Mouse (Mus musculus) limb, embryonic 12.5 days (tissue): ENCODE data around the gene Naxd. TPM values are rescaled to one million over a fixed set of nuclear protein-coding genes. Genes with fewer than 3 reads are reported as not detected.
"Not testable (repeated sequence)": the region's sequence is repeated elsewhere in the genome, so short reads cannot be mapped to it uniquely, and the experiment has no call there.

Experiments used
- ATAC-seq: fragments of 200-750 bp; cut with Nextera tagmentation; 2 replicates; pipeline ENCODE4 v1.8.0; 2017; ENCODE audit warnings: low read depth, moderate TSS enrichment; ENCODE audit not compliant: insufficient number of reproducible peaks, insufficient read depth, low FRiP score, low TSS enrichment
- H3K27ac ChIP-seq: fragments of 300-500 bp; sonication (generic); 2 replicates; pipeline ENCODE4 v1.5.1; 2016; ENCODE audit warnings: mild to moderate bottlenecking, moderate library complexity
- H3K27me3 ChIP-seq: fragments of 300-500 bp; sonication (generic); 2 replicates; pipeline ENCODE4 v1.6.1; 2016; ENCODE audit warnings: mild to moderate bottlenecking, moderate library complexity
- H3K36me3 ChIP-seq: fragments of 300-500 bp; sonication (generic); 2 replicates; pipeline ENCODE4 v1.6.1; 2016; ENCODE audit warnings: mild to moderate bottlenecking, moderate library complexity
- H3K4me1 ChIP-seq: fragments of 300-500 bp; sonication (generic); replicated peaks from 2 replicates; pipeline ENCODE4 v1.6.1; 2016
- H3K4me2 ChIP-seq: fragments of 300-500 bp; sonication (generic); 2 replicates; pipeline ENCODE4 v1.6.1; 2016; ENCODE audit warnings: mild to moderate bottlenecking, moderate library complexity
- H3K4me3 ChIP-seq: fragments of 300-500 bp; sonication (generic); replicated peaks from 2 replicates; pipeline ENCODE4 v1.5.1; 2016; ENCODE audit warnings: mild to moderate bottlenecking
- H3K9ac ChIP-seq: fragments of 300-500 bp; sonication (generic); replicated peaks from 2 replicates; pipeline ENCODE4 v1.6.1; 2016; ENCODE audit warnings: mild to moderate bottlenecking, moderate library complexity
- H3K9me3 ChIP-seq: fragments of 300-500 bp; sonication (generic); 2 replicates; pipeline ENCODE4 v1.6.1; 2016; ENCODE audit warnings: mild to moderate bottlenecking, moderate library complexity
- WGBS: fragments of 180-500 bp; shearing (Covaris S2); methylation state at CpG from one replicate; pipeline ENCODE4 v1.1.7; 2016; 5-methylcytosine and 5-hydroxymethylcytosine counted together
- polyA plus RNA-seq: library from polyadenylated mRNA; unstranded; fragments of >200 nt; fragmentation: Nextera tagmentation; extraction: Ambion mirVana; gene quantifications from 2 replicates; pipeline ENCODE4 v1.2.1, GENCODE M21; 2016

Naxd gene
- polyA plus RNA-seq, 1 experiment from 2014 or later, result 121 TPM

DNA sequence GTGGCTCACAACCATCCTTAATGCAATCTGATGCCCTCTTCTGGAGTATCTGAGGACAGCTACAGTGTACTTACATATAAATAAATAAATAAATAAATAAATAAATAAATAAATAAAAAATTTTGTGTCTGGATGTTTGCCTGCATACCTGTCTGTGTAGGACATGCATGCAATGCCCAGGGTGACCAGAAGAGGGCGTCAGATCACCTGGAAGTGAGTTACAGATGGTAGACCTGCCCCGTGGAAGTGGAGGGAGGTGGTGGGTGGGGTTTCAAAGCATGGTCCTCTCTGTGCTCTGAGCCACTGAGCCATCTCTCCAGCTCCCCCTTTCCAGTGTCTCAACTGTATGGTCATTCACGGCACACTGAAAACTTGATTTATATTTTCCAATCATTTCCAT lies 47.1 kb downstream of the Naxd start:
- WGBS, result 47% methylated on average over 3 of the region's 3 CpGs
- ATAC-seq, result no peak
- Histone ChIP-seq H3K27me3 (no peaks in the 10 kb centered on the region), H3K4me2 (no peak overlapping the region), H3K9me3 (no peaks in the 10 kb centered on the region), H3K36me3 (peaks cover 72% of the 10 kb centered on the region), H3K4me1 (no peaks in the 10 kb centered on the region), H3K27ac (no peak overlapping the region), H3K4me3 (no peak overlapping the region), H3K9ac (no peak overlapping the region)

DNA sequence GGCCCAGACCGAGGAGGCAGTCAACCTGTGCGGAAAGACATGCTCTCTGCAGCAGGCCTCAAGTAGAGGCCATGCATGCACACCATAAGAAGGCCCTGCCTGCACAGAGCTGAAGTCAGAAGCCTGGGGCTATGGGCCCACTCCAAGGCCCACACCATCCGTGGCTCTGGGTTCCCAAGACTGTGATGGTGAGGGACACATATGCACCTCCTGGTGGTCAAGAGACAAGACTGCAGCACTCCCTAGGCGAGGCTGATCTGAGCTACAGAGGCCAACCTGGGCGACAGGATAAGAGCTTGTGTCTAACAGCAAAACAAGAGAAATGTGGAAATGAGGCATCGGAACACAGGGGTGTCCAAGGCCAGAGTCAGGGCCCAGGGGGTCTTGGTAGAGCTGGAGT lies 49.8 kb downstream of the Naxd start:
- no peak for ATAC-seq
- 62% methylated on average over 6 of the region's 6 CpGs for WGBS
- no peak overlapping the region for H3K27ac ChIP-seq

DNA sequence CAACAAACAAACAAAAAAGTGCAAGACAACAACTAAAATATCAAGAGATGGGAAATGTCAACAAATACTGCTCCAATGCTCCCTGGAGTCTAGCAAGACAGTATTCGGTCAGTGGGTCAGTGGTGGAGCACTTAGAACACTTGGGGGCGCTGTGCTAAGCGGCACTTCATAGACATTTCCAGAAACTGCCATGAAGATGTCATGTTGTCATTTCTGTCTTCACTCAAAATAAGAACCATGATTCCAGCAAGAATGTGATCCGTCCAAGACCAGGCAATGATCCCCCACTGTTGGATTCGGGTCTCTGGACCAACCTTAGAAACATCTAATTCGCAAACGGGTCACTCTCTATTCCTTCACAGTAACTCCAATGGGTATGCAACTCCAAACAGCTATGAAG lies 52.4 kb downstream of the Naxd start:
- Histone ChIP-seq H3K27me3 (no peaks in the 10 kb centered on the region), H3K4me2 (peak overlapping the region; percentile 68), H3K27ac (0 out of 2 replicates have a peak overlapping the region, but pooled peaks have one; percentile 89), H3K9me3 (no peaks in the 10 kb centered on the region), H3K4me1 (peaks cover 18% of the 10 kb centered on the region), H3K36me3 (peaks cover 30% of the 10 kb centered on the region), H3K4me3 (peak overlapping the region; percentile 80), H3K9ac (0 out of 2 replicates have a peak overlapping the region, but pooled peaks have one; percentile 83)
- no peak for ATAC-seq
- 18% methylated on average over 7 of the region's 7 CpGs for WGBS

More for the DNA sequence above, 49.8 kb downstream of the Naxd start:
- H3K9me3 ChIP-seq, result no peaks in the 10 kb centered on the region
- no peak overlapping the region for H3K4me2 ChIP-seq
- H3K36me3 ChIP-seq, result peaks cover 50% of the 10 kb centered on the region
- no peak overlapping the region for H3K4me3 ChIP-seq
- H3K4me1 ChIP-seq, result peaks cover 11% of the 10 kb centered on the region
- H3K27me3 ChIP-seq, result no peaks in the 10 kb centered on the region
- no peak overlapping the region for H3K9ac ChIP-seq

DNA sequence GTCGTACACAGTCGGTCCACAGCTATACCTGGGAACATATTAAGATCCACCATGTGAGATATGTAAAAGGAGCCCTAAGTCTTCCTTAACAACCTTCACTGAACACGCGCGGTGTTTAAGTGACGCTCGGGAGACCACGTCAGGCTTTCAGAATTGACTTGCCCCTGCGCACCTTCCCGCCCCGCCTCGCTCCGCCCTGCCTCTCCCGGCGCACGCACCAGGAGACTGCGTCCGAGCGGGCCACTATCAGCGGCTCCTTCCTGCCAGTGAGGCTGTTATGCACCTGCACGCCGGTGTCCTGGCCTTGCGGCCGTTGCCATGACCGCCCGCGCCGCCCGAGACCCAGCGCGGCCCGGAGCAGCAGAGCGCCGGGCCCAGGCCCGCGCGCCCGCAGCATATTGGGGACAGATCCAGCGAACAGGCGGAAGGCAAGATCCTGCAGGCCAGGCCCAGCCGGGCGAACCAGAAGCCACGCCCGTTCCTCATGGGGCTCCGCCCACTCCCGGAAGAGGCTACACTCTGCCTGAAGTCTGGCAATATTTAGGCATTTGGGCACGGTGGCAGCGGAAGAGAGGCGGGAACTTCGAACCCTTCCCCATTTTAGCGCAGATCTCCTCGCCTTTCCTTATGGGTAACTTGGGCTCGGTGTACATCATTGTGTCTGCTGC lies 53.1 kb downstream of the Naxd start, which contains the start of gene Cars2:
Cars2 (minus strand) TSS at position 503 of the 668 bp plus-strand sequence.
- peaks cover 23% of the 10 kb centered on the region for H3K36me3 ChIP-seq
- whole genome bisulfite sequencing, result under 1% methylated on average over 53 of the region's 53 CpGs
- no peaks in the 10 kb centered on the region for H3K9me3 ChIP-seq
- peak within 1 kb of the TSS; percentile 68 for H3K4me2 ChIP-seq
- peak within 1 kb of the TSS; percentile 83 for H3K9ac ChIP-seq
- H3K4me1 ChIP-seq, result peaks cover 20% of the 10 kb centered on the region
- peak; percentile 80 for ATAC-seq
- H3K27me3 ChIP-seq, result no peaks in the 10 kb centered on the region
- H3K4me3 ChIP-seq, result peak within 1 kb of the TSS; percentile 80
- H3K27ac ChIP-seq, result peak within 1 kb of the TSS; percentile 89

DNA sequence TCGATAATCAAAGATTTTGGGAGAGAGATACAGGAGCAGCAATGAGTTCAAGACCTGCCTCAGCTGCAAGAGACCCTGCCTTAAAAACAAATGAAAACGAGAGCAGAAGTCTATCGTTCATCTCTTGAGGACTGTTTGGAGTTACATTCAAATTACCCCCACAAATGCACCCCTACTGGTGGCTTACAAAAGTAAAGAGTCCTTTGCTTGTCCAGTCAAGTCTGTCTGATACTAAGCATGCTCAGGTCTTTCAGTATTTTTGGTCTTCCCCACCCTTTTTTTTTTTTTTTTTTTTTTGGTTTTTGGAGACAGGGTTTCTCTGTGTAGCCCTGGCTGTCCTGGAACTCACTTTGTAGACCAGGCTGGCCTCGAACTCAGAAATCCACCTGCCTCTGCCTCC lies 54.2 kb downstream of the Naxd start:
- peaks cover 20% of the 10 kb centered on the region for H3K4me1 ChIP-seq
- not testable (repeated sequence) for ATAC-seq

DNA sequence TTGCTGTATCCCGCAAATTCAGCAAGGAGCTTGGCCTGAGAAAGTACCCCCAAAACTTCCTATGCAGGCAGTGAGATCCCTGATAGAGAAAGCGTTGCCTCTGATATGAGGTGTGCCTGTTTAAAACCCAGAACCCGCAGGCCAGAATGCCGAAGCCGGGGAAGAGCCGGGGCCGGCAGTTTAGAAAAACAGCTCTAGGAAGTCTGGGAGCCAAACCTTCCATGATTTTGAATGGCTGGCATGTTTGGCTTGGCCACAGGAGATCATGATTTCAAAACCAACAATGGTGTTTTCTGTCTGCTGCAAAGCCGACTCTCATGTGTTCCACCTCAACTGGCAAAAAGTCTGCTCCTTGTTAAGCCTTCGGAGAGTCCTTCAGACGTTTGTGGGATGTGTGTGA lies 55.1 kb downstream of the Naxd start:
- Histone ChIP-seq H3K27ac (no peak overlapping the region), H3K4me2 (no peak overlapping the region), H3K4me1 (peaks cover 20% of the 10 kb centered on the region), H3K9me3 (no peaks in the 10 kb centered on the region), H3K9ac (no peak overlapping the region), H3K27me3 (no peaks in the 10 kb centered on the region), H3K36me3 (peaks cover 8% of the 10 kb centered on the region; the same call in 1 of the 2 replicates), H3K4me3 (no peak overlapping the region)
- WGBS, result 87% methylated on average over 10 of the region's 10 CpGs
- ATAC-seq, result no peak

More for the DNA sequence above, 54.2 kb downstream of the Naxd start:
- H3K36me3 ChIP-seq, result peaks cover 14% of the 10 kb centered on the region; the same call in 1 of the 2 replicates
- H3K9me3 ChIP-seq, H3K27me3 ChIP-seq, H3K4me2 ChIP-seq, H3K4me3 ChIP-seq, H3K9ac ChIP-seq, H3K27ac ChIP-seq: not testable (repeated sequence)
- WGBS, result 82% methylated on average over 4 of the region's 4 CpGs

DNA sequence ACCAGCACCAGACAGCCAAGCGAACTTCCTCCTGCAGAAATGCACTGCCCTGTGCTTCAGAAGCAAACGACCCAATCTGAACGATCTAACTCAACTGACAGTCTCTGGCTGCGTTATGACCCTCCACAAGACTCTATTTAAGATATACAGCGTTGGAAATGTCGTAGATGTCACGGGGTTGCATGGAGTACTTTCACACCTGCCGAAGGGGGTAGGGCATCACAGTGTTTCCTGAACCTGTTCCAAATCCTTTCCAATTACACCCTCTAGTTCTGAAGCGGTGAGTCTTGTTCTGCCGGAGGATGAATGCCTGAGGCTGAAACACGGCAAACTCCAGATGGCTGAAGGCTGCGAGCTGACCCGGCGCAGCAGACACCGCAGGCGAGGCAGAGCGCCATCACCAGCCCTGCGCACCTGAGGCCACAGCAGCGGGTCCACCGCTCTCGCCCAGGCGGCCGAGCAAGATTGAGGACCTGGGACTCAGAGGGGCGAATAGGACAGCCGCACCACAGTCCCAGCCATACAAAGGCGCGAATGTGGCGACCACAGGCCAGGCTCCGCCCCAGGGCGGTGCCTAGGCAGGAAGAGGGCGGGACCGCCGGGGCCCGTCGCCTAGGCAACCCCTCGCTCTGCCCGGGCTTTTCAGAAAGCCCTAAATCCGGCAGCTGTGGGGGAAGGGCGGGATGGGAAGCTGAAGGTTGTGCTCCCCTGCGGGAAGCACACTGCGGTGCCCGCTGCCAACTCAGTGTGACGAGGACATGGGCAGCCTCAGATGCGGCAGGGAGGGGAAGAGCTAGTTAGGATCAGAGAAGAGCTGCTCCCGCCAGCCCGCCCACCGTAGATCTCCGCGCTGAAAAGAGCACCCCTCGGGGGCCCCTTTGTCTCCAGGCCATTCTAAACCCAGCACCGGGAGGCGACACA lies 57.8 kb downstream of the Naxd start, which contains the start of gene Ing1:
Ing1 (plus strand) TSS at position 773 of the 921 bp plus-strand sequence.
- ATAC-seq, result peak; percentile 77
- peak within 1 kb of the TSS; percentile 95 for H3K9ac ChIP-seq
- H3K4me3 ChIP-seq, result peak within 1 kb of the TSS; percentile 97
- peak within 1 kb of the TSS; percentile 70 for H3K4me2 ChIP-seq
- peaks cover 29% of the 10 kb centered on the region for H3K4me1 ChIP-seq
- WGBS, result 1% methylated on average over 52 of the region's 52 CpGs
- peak within 1 kb of the TSS; percentile 99 for H3K27ac ChIP-seq
- H3K9me3 ChIP-seq, result no peaks in the 10 kb centered on the region
- H3K27me3 ChIP-seq, result no peaks in the 10 kb centered on the region
- no peaks in the 10 kb centered on the region for H3K36me3 ChIP-seq

DNA sequence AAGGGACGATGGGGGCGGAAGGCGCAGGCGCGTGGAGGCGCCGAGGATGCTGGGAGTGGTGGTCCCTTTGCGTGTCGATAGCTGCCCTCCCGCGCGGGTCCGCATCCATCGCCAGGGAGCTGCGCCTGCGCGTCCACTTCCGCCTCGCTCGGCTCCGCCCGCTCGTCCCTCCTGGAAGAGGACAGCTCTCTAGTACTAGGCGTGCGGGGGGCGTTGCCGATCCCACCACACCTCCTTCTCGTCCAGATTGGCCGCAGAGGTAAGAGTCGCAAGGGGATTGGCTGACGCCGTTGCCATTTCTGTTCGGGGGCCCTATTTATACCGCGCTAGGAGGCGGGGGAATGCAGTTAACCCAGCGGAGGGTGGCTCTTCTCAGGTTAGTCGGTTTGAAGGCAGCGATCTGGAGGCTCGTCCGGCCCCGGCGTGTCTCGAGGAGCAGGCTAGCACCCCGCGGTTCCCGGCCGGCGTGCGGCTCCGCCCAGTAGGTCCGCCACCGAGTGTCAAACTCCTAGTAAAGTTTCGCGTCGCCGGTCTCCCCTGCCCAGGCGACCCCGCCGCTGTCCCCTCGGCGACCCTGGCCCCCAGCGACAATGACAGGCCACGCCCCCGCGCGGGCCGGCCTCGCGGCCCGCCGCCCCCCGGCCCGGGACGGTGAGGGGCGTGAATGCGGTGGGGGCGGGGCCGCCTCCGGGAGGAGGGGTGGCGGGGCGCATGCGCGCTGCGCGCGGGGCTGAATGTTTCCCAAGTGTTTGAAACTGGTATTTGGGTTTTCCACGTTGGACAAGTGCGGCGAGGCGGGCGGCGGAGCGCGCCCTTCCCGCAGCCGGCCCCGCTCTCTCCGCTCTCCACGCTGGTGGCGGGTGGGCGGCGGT lies 58.6 kb downstream of the Naxd start:
- Histone ChIP-seq H3K36me3 (0 out of 2 replicates have a peak, but pooled peaks cover under 1% of the 10 kb centered on the region), H3K27me3 (no peaks in the 10 kb centered on the region), H3K9ac (peak overlapping the region; percentile 95), H3K27ac (peak overlapping the region; percentile 99), H3K9me3 (no peaks in the 10 kb centered on the region), H3K4me1 (peaks cover 31% of the 10 kb centered on the region), H3K4me2 (peak overlapping the region; percentile 70), H3K4me3 (peak overlapping the region; percentile 97)
- 1% methylated on average over 97 of the region's 103 CpGs for WGBS
- peak; percentile 86 for ATAC-seq

DNA sequence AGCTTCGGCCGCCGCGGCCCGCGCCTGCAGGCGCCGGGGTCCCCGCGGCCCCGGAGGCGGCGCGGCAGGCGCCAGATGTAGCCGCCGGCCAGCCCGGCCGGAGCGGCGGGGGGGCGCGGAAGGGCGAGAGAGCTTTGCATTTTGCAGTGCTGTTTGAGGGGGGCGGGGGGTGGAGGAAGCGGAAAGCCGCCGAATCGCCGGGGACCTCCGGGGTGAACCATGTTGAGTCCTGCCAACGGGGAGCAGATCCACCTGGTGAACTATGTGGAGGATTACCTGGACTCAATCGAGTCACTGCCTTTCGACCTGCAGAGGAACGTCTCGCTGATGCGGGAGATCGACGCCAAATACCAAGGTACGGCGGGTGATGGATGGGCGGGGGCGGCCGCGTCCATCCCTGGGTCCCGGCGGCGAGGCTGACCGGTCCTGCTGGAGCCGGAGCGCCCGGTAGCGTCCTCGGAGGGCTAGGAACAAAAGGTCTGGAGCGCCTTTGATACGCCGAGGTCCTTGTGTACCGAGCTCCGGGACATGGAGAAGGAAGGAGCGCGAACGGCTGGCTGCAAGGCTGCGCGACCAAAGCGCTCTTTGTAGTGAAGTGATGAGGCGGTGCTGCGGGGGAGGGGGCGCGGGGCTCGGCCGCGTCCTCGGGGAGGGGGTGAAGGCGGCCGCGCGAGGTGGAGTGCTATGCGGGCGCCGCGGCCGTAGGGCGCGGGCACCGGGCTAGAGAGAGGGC lies 59.6 kb downstream of the Naxd start:
- Histone ChIP-seq H3K4me3 (peak overlapping the region; percentile 97), H3K4me2 (peak overlapping the region; percentile 70), H3K9me3 (no peaks in the 10 kb centered on the region), H3K9ac (peak overlapping the region; percentile 95), H3K27ac (peak overlapping the region; percentile 99), H3K27me3 (no peaks in the 10 kb centered on the region), H3K36me3 (peaks cover 9% of the 10 kb centered on the region), H3K4me1 (peaks cover 27% of the 10 kb centered on the region)
- under 1% methylated on average over 78 of the region's 85 CpGs for WGBS
- ATAC-seq, result no peak

DNA sequence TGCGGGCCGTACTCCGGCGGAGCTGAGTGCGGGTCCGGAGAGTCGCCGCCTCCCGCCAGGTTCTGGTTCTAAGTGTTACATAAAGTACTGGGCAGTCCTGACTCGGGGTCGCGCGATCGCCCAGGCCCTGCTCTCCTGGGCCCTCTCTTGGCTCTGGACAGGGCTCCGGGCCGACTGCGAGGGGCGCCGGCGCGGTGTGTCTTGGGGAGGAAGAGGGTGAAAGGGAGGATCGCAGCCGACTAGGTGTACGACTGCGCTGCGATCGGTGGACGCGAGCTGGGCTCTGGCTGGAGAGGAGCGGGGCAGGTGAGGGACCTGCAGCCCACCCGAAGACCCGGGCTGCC lies 60.1 kb downstream of the Naxd start:
- H3K27me3 ChIP-seq, result no peaks in the 10 kb centered on the region
- peaks cover 14% of the 10 kb centered on the region for H3K36me3 ChIP-seq
- H3K4me2 ChIP-seq, result peak overlapping the region; percentile 70
- under 1% methylated on average over 32 of the region's 32 CpGs for WGBS
- peak overlapping the region; percentile 95 for H3K9ac ChIP-seq
- H3K4me1 ChIP-seq, result peaks cover 27% of the 10 kb centered on the region
- peak overlapping the region; percentile 99 for H3K27ac ChIP-seq
- ATAC-seq, result peak; percentile 0; the same call in 1 of the 2 replicates
- no peaks in the 10 kb centered on the region for H3K9me3 ChIP-seq
- H3K4me3 ChIP-seq, result peak overlapping the region; percentile 97
